Mouse (Mus musculus): Measurements from ENCODE around the gene Trio. TPM values are rescaled to one million over a fixed set of nuclear protein-coding genes. Genes with fewer than 3 reads are reported as not detected.
A peak's percentile ranks its signal among the peaks of the same experiment; 100 is the strongest.

Trio gene
- polyA plus RNA-seq, 1 experiment from 2014 or later = 42.1 TPM

DNA sequence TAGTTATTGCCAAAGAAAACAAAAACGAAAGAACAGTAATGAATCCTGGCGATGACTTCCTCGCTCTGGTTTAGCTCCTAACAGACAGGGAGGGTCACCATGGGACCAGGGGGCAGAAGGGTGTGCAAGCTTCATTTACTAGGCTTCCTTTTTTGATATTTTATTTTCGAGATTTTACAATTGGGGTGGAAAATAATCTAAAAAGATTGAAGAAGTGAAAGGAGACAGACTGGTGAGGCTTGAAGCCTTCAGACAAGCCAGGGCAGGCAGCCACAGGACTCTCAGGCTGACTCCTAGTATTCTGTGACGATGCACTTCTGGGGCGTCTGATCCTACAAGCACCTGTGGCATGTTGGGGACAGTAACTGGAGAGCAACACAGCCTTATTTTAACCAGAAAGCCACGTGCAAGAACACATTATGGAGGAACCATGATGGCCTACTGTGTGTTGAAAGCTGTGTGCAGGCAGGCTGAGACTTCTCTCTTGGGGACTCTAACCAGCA is 253.5 kb downstream of the Trio start:
- 53% methylated on average over 7 of the region's 7 CpGs for whole genome bisulfite sequencing
- no peak overlapping the region for H3K4me2 ChIP-seq (replicated peaks; ENCODE audit: low read depth, low read length)
- ATAC-seq (ENCODE audit: low FRiP score, low TSS enrichment) = no peak
- no peak overlapping the region for H3K4me3 ChIP-seq (ENCODE audit: low read length)
- 0 out of 2 replicates have a peak overlapping the region, but pooled peaks have one; percentile 60 for H3K27ac ChIP-seq (ENCODE audit: low read depth, low read length)
- peaks cover 17% of the 10 kb centered on the region for H3K4me1 ChIP-seq (ENCODE audit: control insufficient read depth, insufficient read depth, low read length)
- no peaks in the 10 kb centered on the region for H3K9me3 ChIP-seq (ENCODE audit: control insufficient read depth, low read length)
- H3K27me3 ChIP-seq (ENCODE audit: control insufficient read depth, insufficient read depth, low read length) = no peaks in the 10 kb centered on the region
- H3K36me3 ChIP-seq (ENCODE audit: control insufficient read depth, insufficient read depth, low read length) = peaks cover 57% of the 10 kb centered on the region
- no peak overlapping the region for H3K9ac ChIP-seq (ENCODE audit: low read depth, low read length)

DNA sequence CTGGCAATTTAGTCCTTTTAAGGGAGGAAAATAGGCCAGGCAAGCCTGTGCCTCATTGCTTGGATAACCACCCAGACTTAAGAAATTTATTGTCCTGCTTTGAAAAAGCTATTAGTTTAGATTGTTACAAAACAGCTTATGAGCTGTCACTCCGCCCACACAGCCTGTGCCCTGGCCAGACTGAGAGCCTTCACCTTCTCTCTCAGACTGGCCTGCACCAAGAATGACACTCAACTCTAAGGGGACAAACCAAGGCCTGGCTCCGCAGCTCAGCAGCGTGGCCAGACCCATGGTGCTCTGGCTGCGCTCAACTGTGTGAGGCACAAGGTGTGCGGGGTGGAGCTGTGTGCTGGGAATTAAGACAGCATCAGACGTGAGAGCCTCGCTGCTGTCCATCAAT is 254.1 kb downstream of the Trio start:
- H3K27ac ChIP-seq (ENCODE audit: low read depth, low read length) = peak overlapping the region; percentile 60; the same call in 1 of the 2 replicates
- 40% methylated on average over 7 of the region's 7 CpGs for WGBS

DNA sequence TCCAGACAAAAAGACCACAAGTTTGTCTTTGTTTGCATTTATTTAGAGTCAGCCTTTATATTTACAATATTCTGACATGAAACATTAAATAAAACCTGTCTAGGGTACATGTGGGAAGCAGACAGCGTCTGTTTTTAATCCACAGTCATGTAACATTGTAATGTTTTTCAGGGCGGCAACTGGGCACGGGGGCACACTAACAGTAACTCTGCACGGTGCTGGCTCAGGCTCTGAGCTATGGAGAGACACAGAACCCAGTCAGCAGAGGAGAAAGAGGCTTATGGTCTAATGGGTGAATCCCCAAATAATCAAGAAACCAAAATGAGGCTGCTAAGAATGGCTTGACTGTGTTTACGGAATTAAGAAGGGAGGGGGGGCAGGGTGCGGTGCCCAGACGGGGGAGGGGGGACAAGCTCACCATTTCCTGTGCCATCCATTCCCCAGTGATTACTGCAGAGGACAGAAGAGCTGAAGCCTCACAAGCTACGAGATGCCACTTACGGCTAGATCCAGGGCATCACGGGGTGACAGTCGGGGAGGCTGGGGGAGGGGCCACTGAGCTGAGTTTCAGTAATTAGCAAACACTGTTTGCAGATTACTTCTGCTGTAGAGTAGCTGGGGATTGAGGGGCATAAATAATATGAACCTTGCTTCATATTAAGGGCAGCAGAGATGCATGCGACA is 255.0 kb downstream of the Trio start:
- Histone ChIP-seq H3K4me2 (replicated peaks; ENCODE audit: low read depth, low read length) (no peak overlapping the region), H3K9me3 (ENCODE audit: control insufficient read depth, low read length) (no peaks in the 10 kb centered on the region), H3K27me3 (ENCODE audit: control insufficient read depth, insufficient read depth, low read length) (no peaks in the 10 kb centered on the region), H3K9ac (ENCODE audit: low read depth, low read length) (no peak overlapping the region), H3K27ac (ENCODE audit: low read depth, low read length) (no peak overlapping the region), H3K4me1 (ENCODE audit: control insufficient read depth, insufficient read depth, low read length) (peaks cover 10% of the 10 kb centered on the region), H3K36me3 (ENCODE audit: control insufficient read depth, insufficient read depth, low read length) (peaks cover 72% of the 10 kb centered on the region), H3K4me3 (ENCODE audit: low read length) (no peak overlapping the region)
- no peak for ATAC-seq (ENCODE audit: low FRiP score, low TSS enrichment)
- WGBS = 51% methylated on average over 12 of the region's 12 CpGs

More for the DNA sequence above, 254.1 kb downstream of the Trio start:
- H3K36me3 ChIP-seq (ENCODE audit: control insufficient read depth, insufficient read depth, low read length) = peaks cover 63% of the 10 kb centered on the region
- H3K27me3 ChIP-seq (ENCODE audit: control insufficient read depth, insufficient read depth, low read length) = no peaks in the 10 kb centered on the region
- H3K9ac ChIP-seq (ENCODE audit: low read depth, low read length) = no peak overlapping the region
- no peak overlapping the region for H3K4me2 ChIP-seq (replicated peaks; ENCODE audit: low read depth, low read length)
- H3K9me3 ChIP-seq (ENCODE audit: control insufficient read depth, low read length) = no peaks in the 10 kb centered on the region
- H3K4me1 ChIP-seq (ENCODE audit: control insufficient read depth, insufficient read depth, low read length) = peaks cover 11% of the 10 kb centered on the region
- 0 out of 2 replicates have a peak, but pooled peaks have one; percentile 28 for ATAC-seq (ENCODE audit: low FRiP score, low TSS enrichment)
- H3K4me3 ChIP-seq (ENCODE audit: low read length) = no peak overlapping the region

DNA sequence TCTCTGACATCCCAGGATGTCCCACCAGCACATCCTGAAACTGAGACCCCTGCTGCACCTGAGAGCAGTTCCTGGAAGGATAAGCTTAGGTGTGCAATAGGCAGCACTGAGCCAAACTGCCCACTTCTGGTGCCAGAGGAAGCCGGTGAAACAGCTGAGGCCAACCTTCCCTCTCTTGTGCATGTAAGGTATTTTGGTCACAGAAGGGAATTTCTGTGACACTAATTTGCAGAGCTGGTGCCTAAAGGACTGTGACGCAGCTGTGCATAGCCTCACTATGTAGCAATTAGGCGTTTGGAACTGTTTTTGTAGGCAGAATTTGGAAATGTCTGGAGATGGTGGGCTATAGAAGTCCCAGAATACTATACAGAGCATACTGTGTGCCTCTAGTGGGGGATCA is 264.2 kb downstream of the Trio start:
- no peaks in the 10 kb centered on the region for H3K27me3 ChIP-seq (ENCODE audit: control insufficient read depth, insufficient read depth, low read length)
- H3K4me2 ChIP-seq (replicated peaks; ENCODE audit: low read depth, low read length) = no peak overlapping the region
- no peak overlapping the region for H3K27ac ChIP-seq (ENCODE audit: low read depth, low read length)
- no peak for ATAC-seq (ENCODE audit: low FRiP score, low TSS enrichment)
- peaks cover 85% of the 10 kb centered on the region for H3K36me3 ChIP-seq (ENCODE audit: control insufficient read depth, insufficient read depth, low read length)
- H3K9ac ChIP-seq (ENCODE audit: low read depth, low read length) = no peak overlapping the region
- no peak overlapping the region for H3K4me3 ChIP-seq (ENCODE audit: low read length)
- WGBS = 94% methylated on average over 3 of the region's 3 CpGs
- H3K9me3 ChIP-seq (ENCODE audit: control insufficient read depth, low read length) = no peaks in the 10 kb centered on the region
- no peaks in the 10 kb centered on the region for H3K4me1 ChIP-seq (ENCODE audit: control insufficient read depth, insufficient read depth, low read length)

DNA sequence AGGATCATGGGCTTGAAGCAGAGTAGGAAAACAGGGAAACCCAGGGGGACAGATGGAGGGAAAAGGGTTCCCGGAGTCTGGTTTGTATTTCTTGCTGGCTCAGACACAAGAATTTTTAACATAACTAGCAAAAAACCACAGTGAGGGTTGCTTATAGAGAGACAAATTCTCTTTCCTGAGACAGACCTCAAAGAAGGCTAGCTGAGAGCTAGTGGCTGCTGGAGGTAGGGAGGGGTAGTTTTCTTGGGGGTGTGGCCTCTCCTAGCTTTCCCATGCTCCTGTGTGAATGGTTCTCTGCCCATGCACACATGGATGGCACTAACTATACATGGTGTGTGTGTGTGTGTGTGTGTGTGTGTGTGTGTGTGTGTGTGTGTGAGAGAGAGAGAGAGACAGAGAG is 265.0 kb downstream of the Trio start:
- peaks cover 85% of the 10 kb centered on the region for H3K36me3 ChIP-seq (ENCODE audit: control insufficient read depth, insufficient read depth, low read length)
- H3K4me3 ChIP-seq (ENCODE audit: low read length) = no peak overlapping the region
- no peak overlapping the region for H3K4me2 ChIP-seq (replicated peaks; ENCODE audit: low read depth, low read length)
- no peak overlapping the region for H3K27ac ChIP-seq (ENCODE audit: low read depth, low read length)
- H3K9ac ChIP-seq (ENCODE audit: low read depth, low read length) = no peak overlapping the region
- no peaks in the 10 kb centered on the region for H3K4me1 ChIP-seq (ENCODE audit: control insufficient read depth, insufficient read depth, low read length)
- WGBS = 91% methylated on average over 1 of the region's 1 CpGs
- no peaks in the 10 kb centered on the region for H3K27me3 ChIP-seq (ENCODE audit: control insufficient read depth, insufficient read depth, low read length)
- no peaks in the 10 kb centered on the region for H3K9me3 ChIP-seq (ENCODE audit: control insufficient read depth, low read length)
- ATAC-seq (ENCODE audit: low FRiP score, low TSS enrichment) = no peak

DNA sequence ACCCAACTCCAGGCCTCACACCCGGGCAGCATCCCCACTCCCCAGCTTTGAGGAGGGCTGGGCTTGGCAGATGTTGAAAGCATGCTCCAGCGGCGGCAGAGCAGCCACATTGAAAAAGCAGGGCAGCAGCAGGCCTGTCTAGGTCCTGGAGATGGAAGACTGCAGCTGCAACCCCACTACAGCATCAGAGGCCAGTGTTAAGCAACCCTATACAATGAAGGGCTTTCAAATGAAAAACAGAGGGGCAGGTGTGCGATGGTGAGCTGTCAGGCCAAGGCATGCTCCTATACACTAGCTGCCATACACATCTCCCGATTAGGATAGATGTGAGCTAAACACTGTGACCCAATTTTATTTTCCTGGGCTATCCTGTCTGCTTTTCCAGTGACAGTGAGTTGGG is 265.8 kb downstream of the Trio start:
- no peak for ATAC-seq (ENCODE audit: low FRiP score, low TSS enrichment)

DNA sequence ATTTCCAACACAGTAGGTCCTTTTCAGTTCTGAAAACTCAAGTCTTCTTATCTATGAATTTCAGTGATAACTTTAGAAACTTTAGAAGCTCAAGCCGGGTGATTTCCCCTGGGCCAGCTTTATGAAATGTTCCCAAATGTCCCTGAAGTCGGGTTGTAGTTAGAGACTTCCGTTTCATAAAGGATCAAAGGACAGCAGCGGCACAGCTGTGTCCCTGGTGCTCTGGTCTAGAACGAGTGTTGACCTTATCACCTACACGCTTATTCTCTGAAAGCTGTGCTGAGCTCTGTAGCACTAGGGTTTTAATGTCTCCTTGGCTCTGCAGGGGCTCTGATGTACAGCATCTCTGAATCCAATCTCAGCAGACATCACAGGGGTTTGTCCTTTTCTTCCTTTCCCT is 267.0 kb downstream of the Trio start:
- no peak for ATAC-seq (ENCODE audit: low FRiP score, low TSS enrichment)
- Histone ChIP-seq H3K4me3 (ENCODE audit: low read length) (no peak overlapping the region), H3K9ac (ENCODE audit: low read depth, low read length) (no peak overlapping the region), H3K27ac (ENCODE audit: low read depth, low read length) (no peak overlapping the region), H3K27me3 (ENCODE audit: control insufficient read depth, insufficient read depth, low read length) (no peaks in the 10 kb centered on the region), H3K9me3 (ENCODE audit: control insufficient read depth, low read length) (no peaks in the 10 kb centered on the region), H3K4me2 (replicated peaks; ENCODE audit: low read depth, low read length) (no peak overlapping the region), H3K36me3 (ENCODE audit: control insufficient read depth, insufficient read depth, low read length) (peaks cover 85% of the 10 kb centered on the region), H3K4me1 (ENCODE audit: control insufficient read depth, insufficient read depth, low read length) (peaks cover 4% of the 10 kb centered on the region; the same call in 1 of the 2 replicates)
- WGBS = 51% methylated on average over 6 of the region's 6 CpGs

More for the DNA sequence above, 265.8 kb downstream of the Trio start:
- no peak overlapping the region for H3K27ac ChIP-seq (ENCODE audit: low read depth, low read length)
- H3K9me3 ChIP-seq (ENCODE audit: control insufficient read depth, low read length) = no peaks in the 10 kb centered on the region
- 78% methylated on average over 5 of the region's 5 CpGs for WGBS
- peaks cover 84% of the 10 kb centered on the region for H3K36me3 ChIP-seq (ENCODE audit: control insufficient read depth, insufficient read depth, low read length)
- H3K4me3 ChIP-seq (ENCODE audit: low read length) = no peak overlapping the region
- H3K4me1 ChIP-seq (ENCODE audit: control insufficient read depth, insufficient read depth, low read length) = no peaks in the 10 kb centered on the region
- no peaks in the 10 kb centered on the region for H3K27me3 ChIP-seq (ENCODE audit: control insufficient read depth, insufficient read depth, low read length)
- no peak overlapping the region for H3K9ac ChIP-seq (ENCODE audit: low read depth, low read length)
- no peak overlapping the region for H3K4me2 ChIP-seq (replicated peaks; ENCODE audit: low read depth, low read length)

DNA sequence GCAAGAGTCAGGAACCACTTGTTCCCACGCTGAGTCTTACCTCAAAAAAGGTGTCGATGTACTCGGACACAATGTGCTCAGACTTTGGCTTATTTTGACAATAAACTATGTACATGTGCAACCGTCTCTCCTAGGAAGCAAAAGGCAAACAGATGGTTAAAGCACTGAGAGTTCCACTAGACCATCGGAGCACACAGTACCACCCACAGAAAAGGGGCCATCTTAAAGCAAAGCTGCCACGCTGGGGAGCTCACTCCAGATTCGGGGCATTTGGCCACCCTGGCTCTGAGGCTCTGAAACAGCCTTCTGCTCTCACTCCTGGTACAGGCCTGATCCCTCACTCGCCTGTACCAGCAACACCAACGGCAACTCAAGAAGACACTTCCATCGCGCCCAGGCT is 269.2 kb downstream of the Trio start:
- peaks cover 12% of the 10 kb centered on the region for H3K4me1 ChIP-seq (ENCODE audit: control insufficient read depth, insufficient read depth, low read length)
- WGBS = 93% methylated on average over 11 of the region's 11 CpGs

DNA sequence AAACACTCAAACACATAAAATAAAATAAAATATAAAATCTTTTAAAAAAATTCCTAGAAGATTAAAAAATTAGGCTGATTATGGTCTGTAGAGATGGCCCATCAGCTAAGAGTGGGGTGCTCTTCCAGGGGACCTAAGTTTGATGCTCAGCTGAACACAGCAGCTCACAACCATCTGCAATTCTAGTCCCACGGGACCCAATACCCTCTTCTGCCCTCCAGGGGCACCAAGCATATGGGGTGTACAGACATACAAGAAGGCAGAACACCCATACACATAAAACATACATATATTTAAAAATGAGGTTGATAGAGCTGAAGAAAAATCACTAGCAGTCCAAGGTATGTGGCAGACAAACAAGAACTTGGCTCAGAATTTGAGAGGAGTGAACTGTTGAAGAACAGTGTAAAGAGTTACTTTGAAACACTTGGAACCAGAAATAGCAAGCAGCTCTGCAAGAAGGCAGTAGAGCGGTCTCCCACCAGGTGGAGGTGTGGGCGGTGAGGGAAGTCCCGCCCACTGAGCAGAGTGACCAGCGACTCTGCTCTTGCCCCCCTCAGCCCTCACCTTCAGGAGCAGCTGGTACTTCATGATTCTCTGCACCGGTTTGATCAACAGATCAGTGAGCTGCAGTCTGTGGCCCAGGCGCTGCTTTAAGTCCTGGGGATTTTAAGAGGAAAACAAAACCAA is 270.9 kb downstream of the Trio start:
- Histone ChIP-seq H3K4me2 (replicated peaks; ENCODE audit: low read depth, low read length) (no peak overlapping the region), H3K4me1 (ENCODE audit: control insufficient read depth, insufficient read depth, low read length) (peaks cover 12% of the 10 kb centered on the region), H3K36me3 (ENCODE audit: control insufficient read depth, insufficient read depth, low read length) (peaks cover 86% of the 10 kb centered on the region), H3K9ac (ENCODE audit: low read depth, low read length) (no peak overlapping the region), H3K4me3 (ENCODE audit: low read length) (no peak overlapping the region), H3K27ac (ENCODE audit: low read depth, low read length) (no peak overlapping the region), H3K27me3 (ENCODE audit: control insufficient read depth, insufficient read depth, low read length) (no peaks in the 10 kb centered on the region), H3K9me3 (ENCODE audit: control insufficient read depth, low read length) (no peaks in the 10 kb centered on the region)
- 76% methylated on average over 7 of the region's 7 CpGs for WGBS
- no peak for ATAC-seq (ENCODE audit: low FRiP score, low TSS enrichment)

More for the DNA sequence above, 269.2 kb downstream of the Trio start:
- no peak for ATAC-seq (ENCODE audit: low FRiP score, low TSS enrichment)
- no peak overlapping the region for H3K4me2 ChIP-seq (replicated peaks; ENCODE audit: low read depth, low read length)
- H3K27me3 ChIP-seq (ENCODE audit: control insufficient read depth, insufficient read depth, low read length) = no peaks in the 10 kb centered on the region
- H3K36me3 ChIP-seq (ENCODE audit: control insufficient read depth, insufficient read depth, low read length) = peaks cover 83% of the 10 kb centered on the region
- H3K9ac ChIP-seq (ENCODE audit: low read depth, low read length) = no peak overlapping the region
- H3K9me3 ChIP-seq (ENCODE audit: control insufficient read depth, low read length) = no peaks in the 10 kb centered on the region
- no peak overlapping the region for H3K4me3 ChIP-seq (ENCODE audit: low read length)
- H3K27ac ChIP-seq (ENCODE audit: low read depth, low read length) = no peak overlapping the region

All from kidney, embryonic 14.5 days (tissue).